Mouse (Mus musculus): Measurements from ENCODE around the gene Ankrd9. TPM values are rescaled to one million over a fixed set of nuclear protein-coding genes. Genes with fewer than 3 reads are reported as not detected.

Ankrd9 gene
- polyA plus RNA-seq, 1 experiment: 11.5 TPM

GRCm38 (mm10) chr12:110983083-110983482, 4.2 kb upstream of the Ankrd9 start:
- TF ChIP-seq TCF12 (IDR thresholded peaks at IDR 0.05; ENCODE audit: insufficient read depth, poor library complexity, severe bottlenecking) (no peak), MYOD1 (IDR thresholded peaks at IDR 0.05; ENCODE audit: control insufficient read depth in 1 of 3, insufficient read length in 2 of 3, low read depth in 2 of 3) (no peak), REST (IDR thresholded peaks at IDR 0.05; ENCODE audit: insufficient read depth, insufficient read length) (no peak), POLR2AphosphoS2 (IDR thresholded peaks at IDR 0.05; ENCODE audit: insufficient read length, low read depth) (no peak), USF1 (IDR thresholded peaks at IDR 0.05; ENCODE audit: low read depth) (no peak), MYOG (IDR thresholded peaks at IDR 0.05; ENCODE audit: control insufficient read depth in 1 of 3, insufficient read depth in 1 of 3, insufficient read length in 2 of 3, low read depth in 2 of 3) (no peak), CEBPB (IDR thresholded peaks at IDR 0.05; ENCODE audit: insufficient read depth, poor library complexity, severe bottlenecking) (no peak), MAX (IDR thresholded peaks at IDR 0.05; ENCODE audit: low read depth) (no peak), SRF (IDR thresholded peaks at IDR 0.05; ENCODE audit: control insufficient read depth, insufficient read length, low read depth) (no peak), E2F4 (IDR thresholded peaks at IDR 0.05; ENCODE audit: insufficient read depth) (no peak), POLR2A (IDR thresholded peaks at IDR 0.05; ENCODE audit: insufficient read length, low read depth) (no peak)
- H3K4me2 ChIP-seq (ENCODE audit: low read depth): no peak overlapping the region

GRCm38 (mm10) chr12:110981736-110982135, 2.9 kb upstream of the Ankrd9 start:
- H3K79me2 ChIP-seq (ENCODE audit: control insufficient read depth, insufficient read depth): peaks cover 9% of the 10 kb centered on the region
- no peak overlapping the region for H3K4me3 ChIP-seq
- TF ChIP-seq MYOD1 (IDR thresholded peaks at IDR 0.05; ENCODE audit: control insufficient read depth in 1 of 3, insufficient read length in 2 of 3, low read depth in 2 of 3) (no peak), MAX (IDR thresholded peaks at IDR 0.05; ENCODE audit: low read depth) (no peak), POLR2A (IDR thresholded peaks at IDR 0.05; ENCODE audit: insufficient read length, low read depth) (no peak), E2F4 (IDR thresholded peaks at IDR 0.05; ENCODE audit: insufficient read depth) (no peak), USF1 (IDR thresholded peaks at IDR 0.05; ENCODE audit: low read depth) (no peak), MYOG (IDR thresholded peaks at IDR 0.05; ENCODE audit: control insufficient read depth in 1 of 3, insufficient read depth in 1 of 3, insufficient read length in 2 of 3, low read depth in 2 of 3) (no peak), TCF12 (IDR thresholded peaks at IDR 0.05; ENCODE audit: insufficient read depth, poor library complexity, severe bottlenecking) (no peak), REST (IDR thresholded peaks at IDR 0.05; ENCODE audit: insufficient read depth, insufficient read length) (no peak)
- no peak overlapping the region for H3ac ChIP-seq (ENCODE audit: control insufficient read depth, insufficient read length)
- no peaks in the 10 kb centered on the region for H3K27me3 ChIP-seq (ENCODE audit: control insufficient read depth, insufficient read depth, insufficient read length)
- H3K36me3 ChIP-seq (ENCODE audit: control insufficient read depth, insufficient read depth): no peaks in the 10 kb centered on the region
- H3K4me2 ChIP-seq (ENCODE audit: low read depth): no peak overlapping the region

More at GRCm38 (mm10) chr12:110983083-110983482, 4.2 kb upstream of the Ankrd9 start:
- Histone ChIP-seq H3K36me3 (ENCODE audit: control insufficient read depth, insufficient read depth) (no peaks in the 10 kb centered on the region), H3ac (ENCODE audit: control insufficient read depth, insufficient read length) (no peak overlapping the region), H3K4me3 (no peak overlapping the region), H3K79me2 (ENCODE audit: control insufficient read depth, insufficient read depth) (peaks cover 4% of the 10 kb centered on the region), H3K27me3 (ENCODE audit: control insufficient read depth, insufficient read depth, insufficient read length) (no peaks in the 10 kb centered on the region)

- Histone ChIP-seq H3K4me2 (ENCODE audit: low read depth) (peak overlapping the region; percentile 87), H3K4me3 (peak overlapping the region; percentile 28), H3ac (ENCODE audit: control insufficient read depth, insufficient read length) (no peak overlapping the region), H3K79me2 (ENCODE audit: control insufficient read depth, insufficient read depth) (peaks cover 9% of the 10 kb centered on the region), H3K27me3 (ENCODE audit: control insufficient read depth, insufficient read depth, insufficient read length) (no peaks in the 10 kb centered on the region), H3K36me3 (ENCODE audit: control insufficient read depth, insufficient read depth) (no peaks in the 10 kb centered on the region)
- TF ChIP-seq E2F4 (IDR thresholded peaks at IDR 0.05; ENCODE audit: insufficient read depth) (no peak), POLR2A (IDR thresholded peaks at IDR 0.05; ENCODE audit: insufficient read length, low read depth) (no peak), POLR2AphosphoS2 (IDR thresholded peaks at IDR 0.05; ENCODE audit: insufficient read length, low read depth) (no peak), REST (IDR thresholded peaks at IDR 0.05; ENCODE audit: insufficient read depth, insufficient read length) (no peak), TCF12 (IDR thresholded peaks at IDR 0.05; ENCODE audit: insufficient read depth, poor library complexity, severe bottlenecking) (no peak), SRF (IDR thresholded peaks at IDR 0.05; ENCODE audit: control insufficient read depth, insufficient read length, low read depth) (no peak), MYOD1 (IDR thresholded peaks at IDR 0.05; ENCODE audit: control insufficient read depth in 1 of 3, insufficient read length in 2 of 3, low read depth in 2 of 3) (no peak)
These were observed 968 bp upstream of the Ankrd9 start for GRCm38 (mm10) chr12:110979808-110980207.

GRCm38 (mm10) chr12:110977896-110978606, 789 bp downstream of the Ankrd9 start:
- H3K4me3 ChIP-seq: peak overlapping the region; percentile 28
- peaks cover under 1% of the 10 kb centered on the region for H3K36me3 ChIP-seq (ENCODE audit: control insufficient read depth, insufficient read depth)
- no peaks in the 10 kb centered on the region for H3K27me3 ChIP-seq (ENCODE audit: control insufficient read depth, insufficient read depth, insufficient read length)
- peak overlapping the region; percentile 38 for H3ac ChIP-seq (ENCODE audit: control insufficient read depth, insufficient read length)
- H3K79me2 ChIP-seq (ENCODE audit: control insufficient read depth, insufficient read depth): peaks cover 9% of the 10 kb centered on the region
- H3K4me2 ChIP-seq (ENCODE audit: low read depth): peak overlapping the region; percentile 96
- TF ChIP-seq MYOG (IDR thresholded peaks at IDR 0.05; ENCODE audit: control insufficient read depth in 1 of 3, insufficient read depth in 1 of 3, insufficient read length in 2 of 3, low read depth in 2 of 3): no peak
- TF ChIP-seq TCF12 (IDR thresholded peaks at IDR 0.05; ENCODE audit: insufficient read depth, poor library complexity, severe bottlenecking): no peak
- TF ChIP-seq USF1 (IDR thresholded peaks at IDR 0.05; ENCODE audit: low read depth): no peak
- no peak for TF ChIP-seq CEBPB (IDR thresholded peaks at IDR 0.05; ENCODE audit: insufficient read depth, poor library complexity, severe bottlenecking)
- no peak for TF ChIP-seq POLR2AphosphoS2 (IDR thresholded peaks at IDR 0.05; ENCODE audit: insufficient read length, low read depth)
- TF ChIP-seq MAX (IDR thresholded peaks at IDR 0.05; ENCODE audit: low read depth): no peak
- no peak for TF ChIP-seq REST (IDR thresholded peaks at IDR 0.05; ENCODE audit: insufficient read depth, insufficient read length)
- TF ChIP-seq MYOD1 (IDR thresholded peaks at IDR 0.05; ENCODE audit: control insufficient read depth in 1 of 3, insufficient read length in 2 of 3, low read depth in 2 of 3): no peak
- TF ChIP-seq TCF3 (IDR thresholded peaks at IDR 0.05; ENCODE audit: insufficient read length, low read depth): no peak
- TF ChIP-seq POLR2A (IDR thresholded peaks at IDR 0.05; ENCODE audit: insufficient read length, low read depth): no peak
- no peak for TF ChIP-seq SRF (IDR thresholded peaks at IDR 0.05; ENCODE audit: control insufficient read depth, insufficient read length, low read depth)
- no peak for TF ChIP-seq E2F4 (IDR thresholded peaks at IDR 0.05; ENCODE audit: insufficient read depth)
